Mouse (Mus musculus) liver, postnatal 0 days (tissue): ENCODE data around the gene Fras1. TPM values are rescaled to one million over a fixed set of nuclear protein-coding genes. Genes with fewer than 3 reads are reported as not detected.

Source experiments
- ATAC-seq: fragments of 200-750 bp; cut with Nextera tagmentation; 2 replicates; pipeline ENCODE4 v1.8.0; 2017; ENCODE audit warnings: mild to moderate bottlenecking, moderate library complexity
- DNase-seq: peaks from one replicate; pipeline ENCODE4 v3.0.0-alpha.2; 2016
- H3K27ac ChIP-seq: fragments of 300-500 bp; sonication (generic); 2 replicates; pipeline ENCODE4 v1.5.1; 2014; ENCODE audit warnings: antibody characterized with exemption, moderate library complexity, mild to moderate bottlenecking, low read depth
- H3K27me3 ChIP-seq: fragments of 300-500 bp; sonication (generic); 2 replicates; pipeline ENCODE4 v1.6.1; 2014; ENCODE audit warnings: low read length, control low read depth, mixed read lengths; ENCODE audit not compliant: insufficient read depth
- H3K36me3 ChIP-seq: fragments of 300-500 bp; sonication (generic); replicated peaks from 2 replicates; pipeline ENCODE4 v1.6.1; 2014; ENCODE audit warnings: mild to moderate bottlenecking, control low read depth, low read length, moderate library complexity, mixed read lengths; ENCODE audit not compliant: insufficient read depth
- H3K4me1 ChIP-seq: fragments of 300-500 bp; sonication (generic); 2 replicates; pipeline ENCODE4 v1.6.1; 2014; ENCODE audit warnings: antibody characterized with exemption, mild to moderate bottlenecking, control low read depth; ENCODE audit not compliant: insufficient read depth
- H3K4me2 ChIP-seq: fragments of 300-500 bp; sonication (generic); 2 replicates; pipeline ENCODE4 v1.6.1; 2014; ENCODE audit warnings: low read depth, mild to moderate bottlenecking, low read length, moderate library complexity, mixed read lengths
- H3K4me3 ChIP-seq: fragments of 300-500 bp; sonication (generic); 2 replicates; pipeline ENCODE4 v1.5.1; 2014; ENCODE audit warnings: low read depth, low read length
- H3K9ac ChIP-seq: fragments of 300-500 bp; sonication (generic); replicated peaks from 2 replicates; pipeline ENCODE4 v1.6.1; 2014; ENCODE audit warnings: mild to moderate bottlenecking, moderate library complexity
- H3K9me3 ChIP-seq: fragments of 300-500 bp; sonication (generic); 2 replicates; pipeline ENCODE4 v1.6.1; 2016; ENCODE audit warnings: mild to moderate bottlenecking, control low read depth, low read length, mixed read lengths
- CTCF ChIP-seq: sonication (generic); IDR thresholded peaks from 2 replicates; pipeline ENCODE4 v1.5.1; 2016; ENCODE audit warnings: antibody characterized with exemption, low read depth
- EP300 ChIP-seq: IDR thresholded peaks from 2 replicates; pipeline ENCODE4 v1.6.1; 2016; ENCODE audit warnings: antibody characterized with exemption, low read depth, mild to moderate bottlenecking
- WGBS: fragments of 180-500 bp; shearing (Covaris S2); extraction: QIAGEN DNeasy Blood & Tissue Kit; methylation state at CpG from one replicate; pipeline ENCODE4 v1.1.7; 2014; ENCODE audit not compliant: insufficient replicate concordance; 5-methylcytosine and 5-hydroxymethylcytosine counted together
- polyA plus RNA-seq: library from polyadenylated mRNA; unstranded; fragments of >200 nt; fragmentation: Nextera tagmentation; extraction: Ambion mirVana; gene quantifications from 2 replicates; pipeline ENCODE4 v1.2.1, GENCODE M21; 2015

The Fras1 gene
- polyA plus RNA-seq, 1 experiment from 2014 or later = 0.41 TPM

DNA sequence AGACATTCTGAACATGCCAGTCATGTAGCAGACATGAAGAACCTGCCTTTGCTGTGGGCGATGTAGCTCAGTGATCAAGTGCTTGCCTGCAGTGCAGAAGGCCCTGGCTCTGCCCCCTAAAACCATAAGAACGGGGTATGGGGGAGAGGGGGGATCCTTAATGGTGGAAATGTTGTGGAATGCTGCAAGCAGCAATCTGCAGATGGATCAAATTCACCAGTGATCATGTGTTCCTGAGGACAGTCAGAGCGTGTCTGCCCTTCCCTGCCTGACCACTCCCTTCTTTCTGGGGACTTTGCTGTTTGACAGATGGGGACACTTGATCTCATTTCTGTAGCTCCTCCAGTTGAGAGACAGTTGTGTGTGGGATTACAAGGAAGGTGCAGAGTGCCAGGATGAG is 431.1 kb downstream of the Fras1 start:
- Histone ChIP-seq H3K36me3 (no peaks in the 10 kb centered on the region), H3K9me3 (no peaks in the 10 kb centered on the region), H3K4me1 (peaks cover 2% of the 10 kb centered on the region; the same call in 1 of the 2 replicates), H3K4me3 (no peak overlapping the region), H3K9ac (no peak overlapping the region), H3K27me3 (no peaks in the 10 kb centered on the region), H3K4me2 (no peak overlapping the region), H3K27ac (no peak overlapping the region)
- TF ChIP-seq CTCF = no peak
- TF ChIP-seq EP300 = no peak
- DNase-seq (no peak), ATAC-seq (no peak)
- WGBS = 60% methylated on average over 3 of the region's 3 CpGs

DNA sequence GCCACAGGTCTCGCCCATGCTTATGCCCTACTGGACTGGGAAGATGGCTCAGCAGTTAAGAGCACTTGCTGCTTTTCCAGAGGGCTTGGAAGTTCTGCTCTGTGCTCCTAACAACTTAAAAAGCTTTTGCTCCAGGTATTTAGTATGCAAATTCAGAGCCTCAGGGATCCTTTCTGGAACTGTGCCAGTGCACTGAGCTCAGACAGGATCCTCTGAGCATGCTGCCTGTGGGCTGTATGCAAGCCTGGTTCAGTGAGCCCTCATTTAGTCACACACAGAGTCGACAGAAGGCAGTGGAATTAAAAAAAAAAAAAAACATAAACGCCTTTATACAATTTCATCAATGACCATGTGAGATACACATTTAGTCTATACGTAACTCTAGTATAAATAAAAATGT is 436.9 kb downstream of the Fras1 start:
- ATAC-seq (no peak), DNase-seq (no peak)
- no peaks in the 10 kb centered on the region for H3K9me3 ChIP-seq
- no peak overlapping the region for H3K4me3 ChIP-seq
- H3K27me3 ChIP-seq = no peaks in the 10 kb centered on the region
- 74% methylated on average over 4 of the region's 4 CpGs for WGBS
- no peak overlapping the region for H3K4me2 ChIP-seq
- no peak overlapping the region for H3K27ac ChIP-seq
- H3K36me3 ChIP-seq = no peaks in the 10 kb centered on the region
- 0 out of 2 replicates have a peak, but pooled peaks cover 2% of the 10 kb centered on the region for H3K4me1 ChIP-seq
- TF ChIP-seq EP300 = no peak
- TF ChIP-seq CTCF = no peak
- no peak overlapping the region for H3K9ac ChIP-seq

DNA sequence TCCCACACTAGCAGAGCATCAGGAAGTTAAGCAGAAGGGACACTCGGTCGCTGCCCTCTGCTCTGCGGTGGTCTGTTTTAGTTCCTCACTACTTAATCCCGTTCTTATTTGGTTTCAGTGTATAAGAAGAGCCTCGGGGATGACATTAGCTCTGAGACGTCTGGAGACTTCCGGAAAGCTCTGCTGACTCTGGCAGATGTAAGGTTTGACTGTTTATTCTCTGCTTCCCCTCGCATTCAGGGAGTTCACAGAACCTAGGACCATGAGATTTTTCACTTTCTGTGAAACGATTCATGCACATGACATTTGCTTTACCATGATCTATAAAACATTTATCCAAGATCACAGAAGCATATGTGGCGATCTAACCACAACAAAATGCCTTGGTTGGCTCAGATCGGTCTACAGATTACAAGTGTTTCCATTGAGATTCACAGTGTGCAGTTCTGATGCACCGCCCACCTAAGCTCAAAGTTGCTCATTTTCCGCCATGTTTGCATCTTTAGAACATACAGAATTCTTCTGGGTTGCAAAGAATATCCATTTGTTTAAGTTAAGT is 451.1 kb downstream of the Fras1 start:
- WGBS = 76% methylated on average over 13 of the region's 13 CpGs
- Histone ChIP-seq H3K4me1 (no peaks in the 10 kb centered on the region), H3K27me3 (no peaks in the 10 kb centered on the region), H3K4me3 (no peak overlapping the region), H3K9me3 (no peaks in the 10 kb centered on the region), H3K27ac (no peak overlapping the region), H3K36me3 (peaks cover 3% of the 10 kb centered on the region; the same call in 1 of the 2 replicates), H3K4me2 (no peak overlapping the region), H3K9ac (no peak overlapping the region)
- no peak for ATAC-seq
- TF ChIP-seq EP300 (no peak), CTCF (no peak)
- no peak for DNase-seq

DNA sequence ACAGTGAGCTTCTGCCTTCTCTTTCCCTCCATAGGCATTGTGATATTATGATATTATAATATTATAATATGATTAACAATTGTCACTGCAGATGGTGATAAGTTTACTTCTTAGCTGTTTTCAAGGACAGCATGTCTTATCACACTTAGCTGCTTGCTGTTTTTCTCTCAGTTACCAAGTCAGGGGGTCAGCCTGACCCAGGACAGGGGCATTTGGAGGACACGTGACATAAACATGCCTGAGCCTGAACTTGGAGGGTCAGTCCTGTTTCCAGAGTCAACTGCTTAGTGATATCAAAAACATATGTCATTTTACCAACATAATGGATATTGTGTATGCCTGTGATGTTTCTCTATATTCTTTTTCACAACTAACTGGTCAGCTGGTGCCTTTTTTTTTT is 453.4 kb downstream of the Fras1 start:
- H3K4me3 ChIP-seq = no peak overlapping the region
- no peaks in the 10 kb centered on the region for H3K9me3 ChIP-seq
- TF ChIP-seq EP300 (no peak), CTCF (no peak)
- H3K36me3 ChIP-seq = no peaks in the 10 kb centered on the region
- H3K4me1 ChIP-seq = no peaks in the 10 kb centered on the region
- no peak for ATAC-seq
- no peak overlapping the region for H3K4me2 ChIP-seq
- no peaks in the 10 kb centered on the region for H3K27me3 ChIP-seq
- no peak for DNase-seq
- 63% methylated on average over 1 of the region's 1 CpGs for WGBS
- H3K9ac ChIP-seq = no peak overlapping the region
- H3K27ac ChIP-seq = no peak overlapping the region

Other genes with a start within 250 kb of the Fras1 start
- gene Cnot6l, start 209.8 kb upstream of the Fras1 start, polyA plus RNA-seq = 10.5 and 12.6 TPM in 2 replicates
- 14.6 and 15.1 TPM in 2 replicates for gene Mrpl1, start 164.5 kb upstream of the Fras1 start, polyA plus RNA-seq